Mouse (Mus musculus): Measurements from ENCODE around the gene Cwc27. TPM values are rescaled to one million over a fixed set of nuclear protein-coding genes. Genes with fewer than 3 reads are reported as not detected.
A peak's percentile ranks its signal among the peaks of the same experiment; 100 is the strongest.

Gene Cwc27
- polyA plus RNA-seq, 1 experiment from 2014 or later: 18.1 TPM

DNA sequence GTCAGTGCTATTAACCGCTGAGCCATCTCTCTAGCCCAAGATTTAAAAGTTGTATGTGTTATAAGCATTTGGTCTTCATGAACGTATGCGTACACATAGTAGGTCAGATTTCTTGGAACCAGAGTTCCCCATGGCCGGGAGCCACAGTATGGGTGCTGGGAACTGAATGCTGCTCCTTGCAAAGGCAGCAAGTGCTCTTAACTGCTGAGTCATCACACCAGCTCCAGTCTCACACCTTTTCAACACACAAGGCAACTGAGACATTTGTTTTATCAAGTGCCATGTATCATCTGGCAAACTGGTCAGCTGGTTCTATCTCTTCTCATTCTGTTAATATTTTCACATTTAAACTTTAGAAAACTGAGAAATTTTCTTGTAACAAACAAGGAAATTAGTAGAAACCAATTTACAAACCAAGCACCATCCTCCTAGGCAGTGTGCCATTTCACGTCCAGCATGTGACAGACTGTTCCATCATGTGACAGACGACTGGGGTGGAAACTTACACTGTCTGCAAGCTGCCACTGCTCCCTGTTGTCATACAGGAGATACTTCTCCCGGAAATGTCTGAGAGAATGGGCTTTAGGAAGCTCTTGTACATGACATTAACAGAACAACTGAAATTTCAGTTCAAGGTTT, 156.8 kb downstream of the Cwc27 start:
- Histone ChIP-seq H3K36me3 (replicated peaks; ENCODE audit: control insufficient read depth, insufficient read depth) (peaks cover 12% of the 10 kb centered on the region), H3K4me1 (replicated peaks; ENCODE audit: control insufficient read depth, insufficient read depth, low read length) (no peaks in the 10 kb centered on the region), H3K4me2 (replicated peaks) (no peak overlapping the region), H3K9ac (no peak overlapping the region), H3K9me3 (ENCODE audit: control insufficient read depth, low read length) (no peaks in the 10 kb centered on the region), H3K4me3 (replicated peaks; ENCODE audit: low read length) (no peak overlapping the region), H3K27me3 (ENCODE audit: control insufficient read depth, insufficient read depth, low read length) (no peaks in the 10 kb centered on the region), H3K27ac (no peak overlapping the region)
- DNase-seq (ENCODE audit: low spot score) (no peak), ATAC-seq (ENCODE audit: low FRiP score) (no peak)
- WGBS: 94% methylated on average over 7 of the region's 7 CpGs

DNA sequence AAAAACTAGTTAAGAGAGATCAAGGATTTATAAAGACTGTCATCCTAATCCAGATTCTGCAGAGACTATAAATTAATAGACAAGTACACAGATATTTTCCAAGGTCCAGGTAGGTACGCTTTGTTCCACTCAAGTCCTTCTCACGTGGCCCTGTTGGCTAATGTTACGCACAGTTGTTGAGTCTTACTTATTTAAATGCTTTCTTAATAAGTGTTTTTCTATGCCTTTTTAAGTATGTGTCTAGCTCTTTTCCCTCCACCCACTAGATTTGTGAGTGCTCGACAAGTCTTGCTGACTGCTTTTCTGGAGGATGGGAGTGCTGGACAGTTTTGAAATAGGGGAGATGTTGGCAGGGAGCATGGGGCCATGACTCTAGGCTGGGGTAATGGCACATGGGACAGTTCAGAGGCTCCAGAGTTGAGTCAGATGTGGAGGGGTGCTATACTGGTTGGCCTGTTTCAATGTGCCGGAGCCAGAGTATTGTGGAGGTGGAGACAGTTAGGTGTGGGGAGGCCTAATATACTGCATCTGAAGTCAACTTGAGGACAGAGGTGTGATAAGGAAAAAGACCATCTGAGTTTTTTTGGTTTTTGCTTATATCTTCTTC, 160.2 kb downstream of the Cwc27 start:
- Histone ChIP-seq H3K4me2 (replicated peaks) (no peak overlapping the region), H3K4me1 (replicated peaks; ENCODE audit: control insufficient read depth, insufficient read depth, low read length) (no peaks in the 10 kb centered on the region), H3K27me3 (ENCODE audit: control insufficient read depth, insufficient read depth, low read length) (no peaks in the 10 kb centered on the region), H3K27ac (no peak overlapping the region), H3K4me3 (replicated peaks; ENCODE audit: low read length) (no peak overlapping the region), H3K36me3 (replicated peaks; ENCODE audit: control insufficient read depth, insufficient read depth) (peaks cover 12% of the 10 kb centered on the region), H3K9me3 (ENCODE audit: control insufficient read depth, low read length) (no peaks in the 10 kb centered on the region), H3K9ac (no peak overlapping the region)
- WGBS: 98% methylated on average over 5 of the region's 5 CpGs
- no peak for DNase-seq (ENCODE audit: low spot score)
- ATAC-seq (ENCODE audit: low FRiP score): no peak

DNA sequence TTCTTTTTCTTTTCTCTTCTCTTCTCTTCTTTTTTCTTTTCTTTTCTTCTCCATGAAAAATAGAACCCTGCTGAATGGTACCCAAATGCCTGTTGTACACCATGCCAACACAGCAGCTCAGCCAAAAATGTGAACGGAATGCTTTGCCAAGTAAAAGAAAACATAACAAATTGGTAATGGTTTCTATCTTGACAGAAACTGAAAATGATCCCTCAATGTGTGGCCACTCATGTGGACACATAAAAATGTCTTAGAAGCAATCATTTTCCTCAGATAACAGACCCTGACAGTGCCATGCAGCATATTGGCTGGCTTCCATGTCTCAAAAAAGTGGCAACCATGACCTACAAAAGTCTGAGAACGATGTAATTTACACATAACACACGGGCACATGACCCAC, 161.8 kb downstream of the Cwc27 start:
- no peak for DNase-seq (ENCODE audit: low spot score)
- no peaks in the 10 kb centered on the region for H3K9me3 ChIP-seq (ENCODE audit: control insufficient read depth, low read length)
- peak; percentile 48; the same call in 1 of the 2 replicates for ATAC-seq (ENCODE audit: low FRiP score)
- no peak overlapping the region for H3K4me2 ChIP-seq (replicated peaks)
- no peaks in the 10 kb centered on the region for H3K4me1 ChIP-seq (replicated peaks; ENCODE audit: control insufficient read depth, insufficient read depth, low read length)
- H3K4me3 ChIP-seq (replicated peaks; ENCODE audit: low read length): no peak overlapping the region
- H3K27ac ChIP-seq: no peak overlapping the region
- H3K9ac ChIP-seq: no peak overlapping the region
- peaks cover 11% of the 10 kb centered on the region for H3K36me3 ChIP-seq (replicated peaks; ENCODE audit: control insufficient read depth, insufficient read depth)
- no peaks in the 10 kb centered on the region for H3K27me3 ChIP-seq (ENCODE audit: control insufficient read depth, insufficient read depth, low read length)
- 58% methylated on average over 3 of the region's 3 CpGs for WGBS

DNA sequence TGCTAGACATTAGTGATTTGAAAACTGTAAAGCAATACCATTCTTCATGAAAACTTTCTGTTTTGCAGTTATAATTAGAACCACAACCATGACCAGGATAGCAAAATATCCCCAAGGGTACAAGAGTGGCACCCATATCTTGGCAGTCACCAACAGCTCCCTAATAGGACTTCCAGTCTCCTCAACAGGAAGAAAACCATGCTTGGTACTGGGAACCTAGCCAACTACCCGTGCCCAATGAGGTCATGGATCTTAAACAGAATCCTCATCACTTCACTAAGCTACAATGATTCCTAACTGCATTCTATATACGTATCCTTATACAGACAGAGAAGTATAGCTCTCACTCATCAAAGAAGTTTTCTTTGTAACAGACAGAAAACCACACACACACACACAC, 165.2 kb downstream of the Cwc27 start:
- no peak for DNase-seq (ENCODE audit: low spot score)
- Histone ChIP-seq H3K27me3 (ENCODE audit: control insufficient read depth, insufficient read depth, low read length) (no peaks in the 10 kb centered on the region), H3K4me3 (replicated peaks; ENCODE audit: low read length) (no peak overlapping the region), H3K9ac (no peak overlapping the region), H3K27ac (no peak overlapping the region), H3K9me3 (ENCODE audit: control insufficient read depth, low read length) (no peaks in the 10 kb centered on the region), H3K4me1 (replicated peaks; ENCODE audit: control insufficient read depth, insufficient read depth, low read length) (no peaks in the 10 kb centered on the region), H3K4me2 (replicated peaks) (no peak overlapping the region), H3K36me3 (replicated peaks; ENCODE audit: control insufficient read depth, insufficient read depth) (peaks cover 4% of the 10 kb centered on the region; the same call in 1 of the 2 replicates)
- no peak for ATAC-seq (ENCODE audit: low FRiP score)
- WGBS: 81% methylated on average over 2 of the region's 2 CpGs

DNA sequence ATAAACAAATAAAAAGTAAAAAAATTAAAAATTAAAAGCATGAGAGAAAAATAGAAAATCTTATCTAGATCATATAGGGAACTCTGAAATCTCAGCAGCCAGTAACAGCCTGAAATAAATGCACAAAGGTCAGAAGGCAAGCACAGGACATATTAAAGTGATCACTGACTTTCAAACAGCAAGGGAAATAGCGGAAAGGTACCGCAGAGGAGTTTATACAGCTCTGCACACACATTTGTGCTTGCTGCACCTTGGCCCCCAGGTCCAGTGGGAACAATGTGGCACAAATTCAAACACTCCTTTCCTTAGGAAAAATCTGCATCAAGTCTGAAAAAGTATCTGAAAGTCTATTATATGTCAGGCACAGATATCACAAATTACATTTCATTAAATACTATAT, 166.3 kb downstream of the Cwc27 start:
- Histone ChIP-seq H3K9ac (no peak overlapping the region), H3K9me3 (ENCODE audit: control insufficient read depth, low read length) (no peaks in the 10 kb centered on the region), H3K4me3 (replicated peaks; ENCODE audit: low read length) (no peak overlapping the region), H3K27ac (no peak overlapping the region), H3K4me2 (replicated peaks) (no peak overlapping the region), H3K4me1 (replicated peaks; ENCODE audit: control insufficient read depth, insufficient read depth, low read length) (no peaks in the 10 kb centered on the region), H3K27me3 (ENCODE audit: control insufficient read depth, insufficient read depth, low read length) (no peaks in the 10 kb centered on the region), H3K36me3 (replicated peaks; ENCODE audit: control insufficient read depth, insufficient read depth) (peaks cover 4% of the 10 kb centered on the region; the same call in 1 of the 2 replicates)
- 94% methylated on average over 2 of the region's 2 CpGs for WGBS
- ATAC-seq (ENCODE audit: low FRiP score) (no peak), DNase-seq (ENCODE audit: low spot score) (no peak)

DNA sequence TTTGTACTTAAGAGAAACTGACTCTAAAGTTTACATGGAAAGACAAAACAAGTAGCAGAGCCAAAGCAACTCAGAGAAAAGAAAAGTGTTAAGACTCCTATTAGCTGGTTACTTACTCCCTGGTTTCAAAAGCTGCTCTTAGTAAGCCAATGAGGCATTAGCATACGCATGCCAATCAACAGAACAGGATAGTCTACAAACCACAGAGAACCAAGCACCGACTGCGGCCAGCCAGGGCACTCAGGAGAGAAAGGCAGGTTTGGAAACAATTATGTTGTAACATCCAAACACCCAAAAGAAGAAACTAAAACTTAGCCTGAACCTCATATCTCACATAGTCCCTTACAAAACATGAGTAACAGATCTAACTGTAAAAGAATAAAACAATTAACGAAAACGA, 166.8 kb downstream of the Cwc27 start:
- Histone ChIP-seq H3K9me3 (ENCODE audit: control insufficient read depth, low read length) (no peaks in the 10 kb centered on the region), H3K36me3 (replicated peaks; ENCODE audit: control insufficient read depth, insufficient read depth) (no peaks in the 10 kb centered on the region), H3K4me1 (replicated peaks; ENCODE audit: control insufficient read depth, insufficient read depth, low read length) (no peaks in the 10 kb centered on the region), H3K4me3 (replicated peaks; ENCODE audit: low read length) (no peak overlapping the region), H3K4me2 (replicated peaks) (no peak overlapping the region), H3K9ac (no peak overlapping the region), H3K27ac (no peak overlapping the region), H3K27me3 (ENCODE audit: control insufficient read depth, insufficient read depth, low read length) (no peaks in the 10 kb centered on the region)
- WGBS: 72% methylated on average over 5 of the region's 5 CpGs
- no peak for ATAC-seq (ENCODE audit: low FRiP score)
- no peak for DNase-seq (ENCODE audit: low spot score)

DNA sequence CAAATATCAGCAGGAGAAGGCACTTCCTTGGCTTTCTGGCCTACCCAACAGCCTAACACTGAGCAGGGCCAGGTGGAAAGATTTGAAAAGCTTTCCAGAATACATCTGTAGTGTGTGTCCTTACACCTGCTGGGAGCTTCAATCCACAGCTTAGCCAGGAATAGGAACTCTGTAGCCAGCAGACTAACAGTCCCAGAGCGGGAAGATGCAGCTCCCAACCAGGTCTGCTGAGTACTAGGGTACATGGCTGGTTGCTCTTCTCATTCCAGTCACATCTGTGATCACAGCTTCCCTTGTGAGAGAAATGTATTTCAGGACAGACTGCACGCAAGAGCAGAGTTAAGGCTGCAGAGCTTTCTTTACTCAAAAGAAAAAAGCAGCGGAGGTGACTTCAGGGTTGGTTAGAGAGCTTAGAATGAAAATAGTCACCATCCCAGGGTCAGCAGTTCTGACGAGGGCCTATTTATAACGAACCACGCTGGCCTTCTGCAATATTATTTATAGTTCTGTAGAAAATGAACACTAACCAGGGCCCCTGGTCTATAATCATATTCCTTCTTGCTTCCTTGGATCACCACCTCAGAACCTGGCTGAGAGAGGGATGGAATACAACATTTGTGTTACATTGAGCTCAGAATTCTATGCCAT, 171.0 kb downstream of the Cwc27 start:
- H3K4me2 ChIP-seq (replicated peaks): no peak overlapping the region
- WGBS: 95% methylated on average over 6 of the region's 6 CpGs

DNA sequence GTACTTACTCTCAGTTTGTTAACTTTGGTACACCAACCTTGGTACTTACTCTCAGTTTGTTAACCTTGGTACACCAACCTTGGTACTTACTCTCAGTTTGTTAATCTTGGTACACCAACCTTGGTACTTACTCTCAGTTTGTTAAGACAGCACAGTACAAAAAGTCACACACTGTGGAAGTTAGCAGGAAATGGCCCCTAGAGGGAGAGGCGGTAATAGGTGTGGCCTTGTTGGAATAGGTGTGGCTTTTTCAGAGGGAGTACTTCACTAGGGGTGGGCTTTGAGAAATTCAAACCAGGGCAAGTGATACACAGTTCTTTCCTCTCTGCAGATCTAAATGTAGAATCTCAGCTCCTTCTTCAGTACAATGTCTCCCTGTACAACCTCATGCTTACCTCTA, 172.8 kb downstream of the Cwc27 start:
- no peaks in the 10 kb centered on the region for H3K4me1 ChIP-seq (replicated peaks; ENCODE audit: control insufficient read depth, insufficient read depth, low read length)
- 94% methylated on average over 1 of the region's 1 CpGs for WGBS
- no peak overlapping the region for H3K9ac ChIP-seq
- DNase-seq (ENCODE audit: low spot score) (no peak), ATAC-seq (ENCODE audit: low FRiP score) (no peak)
- H3K4me2 ChIP-seq (replicated peaks): no peak overlapping the region
- no peaks in the 10 kb centered on the region for H3K36me3 ChIP-seq (replicated peaks; ENCODE audit: control insufficient read depth, insufficient read depth)
- no peak overlapping the region for H3K27ac ChIP-seq
- H3K4me3 ChIP-seq (replicated peaks; ENCODE audit: low read length): no peak overlapping the region
- no peaks in the 10 kb centered on the region for H3K9me3 ChIP-seq (ENCODE audit: control insufficient read depth, low read length)
- H3K27me3 ChIP-seq (ENCODE audit: control insufficient read depth, insufficient read depth, low read length): no peaks in the 10 kb centered on the region

More for the DNA sequence above, 171.0 kb downstream of the Cwc27 start:
- ATAC-seq (ENCODE audit: low FRiP score) (no peak; the same call in 1 of the 2 replicates), DNase-seq (ENCODE audit: low spot score) (no peak)
- H3K9ac ChIP-seq: no peak overlapping the region
- no peak overlapping the region for H3K4me3 ChIP-seq (replicated peaks; ENCODE audit: low read length)
- H3K4me1 ChIP-seq (replicated peaks; ENCODE audit: control insufficient read depth, insufficient read depth, low read length): no peaks in the 10 kb centered on the region
- H3K9me3 ChIP-seq (ENCODE audit: control insufficient read depth, low read length): no peaks in the 10 kb centered on the region
- no peaks in the 10 kb centered on the region for H3K36me3 ChIP-seq (replicated peaks; ENCODE audit: control insufficient read depth, insufficient read depth)
- H3K27ac ChIP-seq: no peak overlapping the region
- no peaks in the 10 kb centered on the region for H3K27me3 ChIP-seq (ENCODE audit: control insufficient read depth, insufficient read depth, low read length)

DNA sequence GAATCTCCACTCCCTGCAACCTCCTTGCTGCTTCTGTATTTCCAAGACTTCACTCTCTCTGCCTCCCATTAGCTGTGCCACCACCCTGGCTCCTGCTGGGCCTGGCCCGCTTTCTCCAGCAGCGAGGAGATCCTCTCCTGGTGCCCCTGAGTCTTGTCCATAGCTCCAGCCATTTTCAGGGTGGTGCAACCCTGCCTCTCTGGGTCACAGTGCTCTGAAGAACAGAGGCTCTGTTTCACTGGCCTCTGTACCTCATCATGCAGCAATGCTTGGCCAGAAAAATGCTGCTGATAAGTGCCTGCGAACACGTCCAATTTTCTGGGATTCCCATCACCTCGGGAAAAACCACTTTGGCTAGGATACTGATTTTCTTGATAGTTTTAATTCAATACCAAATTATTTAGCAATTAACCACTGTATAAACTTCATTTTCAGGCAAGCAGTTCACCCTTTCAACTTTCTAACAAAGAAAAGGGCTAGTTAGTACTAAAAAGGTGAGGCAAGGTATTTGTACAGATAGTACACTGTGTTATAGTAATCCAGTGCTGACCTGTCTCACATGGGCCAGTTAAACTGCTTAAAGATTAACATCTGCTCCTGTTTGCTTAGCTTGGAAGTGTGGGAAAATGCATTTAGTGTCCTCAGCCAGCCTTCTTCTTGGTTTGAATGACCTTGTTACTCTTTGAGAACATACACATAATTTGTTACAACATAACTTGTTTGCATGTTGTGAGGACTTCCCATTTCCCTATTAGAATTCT, 176.1 kb downstream of the Cwc27 start:
- H3K4me1 ChIP-seq (replicated peaks; ENCODE audit: control insufficient read depth, insufficient read depth, low read length): no peaks in the 10 kb centered on the region
- no peak overlapping the region for H3K27ac ChIP-seq
- whole genome bisulfite sequencing: 88% methylated on average over 5 of the region's 5 CpGs
- H3K36me3 ChIP-seq (replicated peaks; ENCODE audit: control insufficient read depth, insufficient read depth): no peaks in the 10 kb centered on the region
- no peak overlapping the region for H3K4me2 ChIP-seq (replicated peaks)
- no peak overlapping the region for H3K9ac ChIP-seq
- ATAC-seq (ENCODE audit: low FRiP score) (no peak), DNase-seq (ENCODE audit: low spot score) (no peak)
- H3K9me3 ChIP-seq (ENCODE audit: control insufficient read depth, low read length): no peaks in the 10 kb centered on the region
- H3K4me3 ChIP-seq (replicated peaks; ENCODE audit: low read length): no peak overlapping the region
- no peaks in the 10 kb centered on the region for H3K27me3 ChIP-seq (ENCODE audit: control insufficient read depth, insufficient read depth, low read length)
